Mouse (Mus musculus): ENCODE measurements at regions not wholly inside any gene's neighbourhood (a gene's known extent, or its start where the extent isn't known, plus 50 kb on each side); places are given as distances from the start of the nearest gene placed in this dataset.
"Not testable (repeated sequence)": the region's sequence is repeated elsewhere in the genome, so short reads cannot be mapped to it uniquely, and the experiment has no call there.

- Histone ChIP-seq H3K4me1 (ENCODE audit: control insufficient read depth, insufficient read depth, insufficient read length, low read length) (no peaks in the 10 kb centered on the region), H3K4me3 (ENCODE audit: insufficient read depth, low read depth, low read length) (no peak overlapping the region), H3K27ac (replicated peaks; ENCODE audit: low read depth, low read length) (no peak overlapping the region)
Measured at GRCm38 (mm10) chr5:102123285-102123684, 53.6 kb upstream of the Wdfy3 start.

GRCm38 (mm10) chr5:102126737-102127136, 57.0 kb upstream of the Wdfy3 start:
- Histone ChIP-seq H3K4me3 (ENCODE audit: insufficient read depth, low read depth, low read length) (no peak overlapping the region), H3K4me1 (ENCODE audit: control insufficient read depth, insufficient read depth, insufficient read length, low read length) (no peaks in the 10 kb centered on the region), H3K27ac (replicated peaks; ENCODE audit: low read depth, low read length) (no peak overlapping the region)

GRCm38 (mm10) chr5:102147991-102148390, 78.3 kb upstream of the Wdfy3 start:
- no peaks in the 10 kb centered on the region for H3K4me1 ChIP-seq (ENCODE audit: control insufficient read depth, insufficient read depth, insufficient read length, low read length)
- H3K27ac ChIP-seq (replicated peaks; ENCODE audit: low read depth, low read length), result no peak overlapping the region

GRCm38 (mm10) chr5:102149481-102150129, 79.9 kb upstream of the Wdfy3 start:
- H3K4me3 ChIP-seq (ENCODE audit: insufficient read depth, low read depth, low read length), result no peak overlapping the region
- no peak overlapping the region for H3K27ac ChIP-seq (replicated peaks; ENCODE audit: low read depth, low read length)
- no peaks in the 10 kb centered on the region for H3K4me1 ChIP-seq (ENCODE audit: control insufficient read depth, insufficient read depth, insufficient read length, low read length)

More at GRCm38 (mm10) chr5:102147991-102148390, 78.3 kb upstream of the Wdfy3 start:
- no peak overlapping the region for H3K4me3 ChIP-seq (ENCODE audit: insufficient read depth, low read depth, low read length)

- H3K27ac ChIP-seq (replicated peaks; ENCODE audit: low read depth, low read length), result no peak overlapping the region
- H3K4me3 ChIP-seq (ENCODE audit: insufficient read depth, low read depth, low read length), result no peak overlapping the region
- H3K4me1 ChIP-seq (ENCODE audit: control insufficient read depth, insufficient read depth, insufficient read length, low read length), result no peaks in the 10 kb centered on the region
Measured at GRCm38 (mm10) chr5:102159621-102160020, 89.9 kb upstream of the Wdfy3 start.

- H3K4me1 ChIP-seq (ENCODE audit: control insufficient read depth, insufficient read depth, insufficient read length, low read length), result no peaks in the 10 kb centered on the region
- H3K27ac ChIP-seq (replicated peaks; ENCODE audit: low read depth, low read length), result no peak overlapping the region
- H3K4me3 ChIP-seq (ENCODE audit: insufficient read depth, low read depth, low read length), result no peak overlapping the region
Measured at GRCm38 (mm10) chr5:102167981-102168380, 98.3 kb upstream of the Wdfy3 start.

GRCm38 (mm10) chr5:102171808-102172207, 102.1 kb upstream of the Wdfy3 start:
- Histone ChIP-seq H3K27ac (replicated peaks; ENCODE audit: low read depth, low read length) (no peak overlapping the region), H3K4me3 (ENCODE audit: insufficient read depth, low read depth, low read length) (no peak overlapping the region), H3K4me1 (ENCODE audit: control insufficient read depth, insufficient read depth, insufficient read length, low read length) (no peaks in the 10 kb centered on the region)

GRCm38 (mm10) chr5:102180250-102180649, 110.5 kb upstream of the Wdfy3 start:
- no peak overlapping the region for H3K4me3 ChIP-seq (ENCODE audit: insufficient read depth, low read depth, low read length)
- H3K27ac ChIP-seq (replicated peaks; ENCODE audit: low read depth, low read length), result no peak overlapping the region
- H3K4me1 ChIP-seq (ENCODE audit: control insufficient read depth, insufficient read depth, insufficient read length, low read length), result no peaks in the 10 kb centered on the region

GRCm38 (mm10) chr5:102188951-102189350, 119.2 kb upstream of the Wdfy3 start:
- not testable (repeated sequence) for H3K4me3 ChIP-seq (ENCODE audit: insufficient read depth, low read depth, low read length); H3K4me1 ChIP-seq (ENCODE audit: control insufficient read depth, insufficient read depth, insufficient read length, low read length); H3K27ac ChIP-seq (replicated peaks; ENCODE audit: low read depth, low read length)

- H3K27ac ChIP-seq (replicated peaks; ENCODE audit: low read depth, low read length), result no peak overlapping the region
- no peaks in the 10 kb centered on the region for H3K4me1 ChIP-seq (ENCODE audit: control insufficient read depth, insufficient read depth, insufficient read length, low read length)
- no peak overlapping the region for H3K4me3 ChIP-seq (ENCODE audit: insufficient read depth, low read depth, low read length)
Measured at GRCm38 (mm10) chr5:102206456-102206855, 136.7 kb upstream of the Wdfy3 start.

GRCm38 (mm10) chr5:102206953-102207352, 137.2 kb upstream of the Wdfy3 start:
- Histone ChIP-seq H3K4me1 (ENCODE audit: control insufficient read depth, insufficient read depth, insufficient read length, low read length) (no peaks in the 10 kb centered on the region), H3K27ac (replicated peaks; ENCODE audit: low read depth, low read length) (no peak overlapping the region), H3K4me3 (ENCODE audit: insufficient read depth, low read depth, low read length) (no peak overlapping the region)

GRCm38 (mm10) chr5:102213145-102213544, 143.4 kb upstream of the Wdfy3 start:
- no peak overlapping the region for H3K27ac ChIP-seq (replicated peaks; ENCODE audit: low read depth, low read length)
- no peaks in the 10 kb centered on the region for H3K4me1 ChIP-seq (ENCODE audit: control insufficient read depth, insufficient read depth, insufficient read length, low read length)
- H3K4me3 ChIP-seq (ENCODE audit: insufficient read depth, low read depth, low read length), result no peak overlapping the region

GRCm38 (mm10) chr5:102227131-102227530, 157.4 kb upstream of the Wdfy3 start:
- Histone ChIP-seq H3K27ac (replicated peaks; ENCODE audit: low read depth, low read length) (no peak overlapping the region), H3K4me3 (ENCODE audit: insufficient read depth, low read depth, low read length) (no peak overlapping the region), H3K4me1 (ENCODE audit: control insufficient read depth, insufficient read depth, insufficient read length, low read length) (no peaks in the 10 kb centered on the region)

- Histone ChIP-seq H3K4me1 (ENCODE audit: control insufficient read depth, insufficient read depth, insufficient read length, low read length) (no peaks in the 10 kb centered on the region), H3K27ac (replicated peaks; ENCODE audit: low read depth, low read length) (no peak overlapping the region), H3K4me3 (ENCODE audit: insufficient read depth, low read depth, low read length) (no peak overlapping the region)
Measured at GRCm38 (mm10) chr5:102242614-102243013, 172.9 kb upstream of the Wdfy3 start.

- no peaks in the 10 kb centered on the region for H3K4me1 ChIP-seq (ENCODE audit: control insufficient read depth, insufficient read depth, insufficient read length, low read length)
- no peak overlapping the region for H3K4me3 ChIP-seq (ENCODE audit: insufficient read depth, low read depth, low read length)
- H3K27ac ChIP-seq (replicated peaks; ENCODE audit: low read depth, low read length), result no peak overlapping the region
Measured at GRCm38 (mm10) chr5:102244706-102245105, 175.0 kb upstream of the Wdfy3 start.

GRCm38 (mm10) chr5:102248747-102249146, 179.0 kb upstream of the Wdfy3 start:
- no peaks in the 10 kb centered on the region; the same call in none of the 2 replicates for H3K4me1 ChIP-seq (ENCODE audit: control insufficient read depth, insufficient read depth, insufficient read length, low read length)
- H3K4me3 ChIP-seq (ENCODE audit: insufficient read depth, low read depth, low read length), result no peak overlapping the region
- H3K27ac ChIP-seq (replicated peaks; ENCODE audit: low read depth, low read length), result no peak overlapping the region

Measured in brown adipose tissue, adult 24 weeks (tissue).